Mouse (Mus musculus): ENCODE measurements around the gene Zfp618. TPM values are rescaled to one million over a fixed set of nuclear protein-coding genes. Genes with fewer than 3 reads are reported as not detected.
A peak's percentile ranks its signal among the peaks of the same experiment; 100 is the strongest.

Zfp618 gene
- polyA plus RNA-seq, 1 experiment = 12.3 TPM

DNA sequence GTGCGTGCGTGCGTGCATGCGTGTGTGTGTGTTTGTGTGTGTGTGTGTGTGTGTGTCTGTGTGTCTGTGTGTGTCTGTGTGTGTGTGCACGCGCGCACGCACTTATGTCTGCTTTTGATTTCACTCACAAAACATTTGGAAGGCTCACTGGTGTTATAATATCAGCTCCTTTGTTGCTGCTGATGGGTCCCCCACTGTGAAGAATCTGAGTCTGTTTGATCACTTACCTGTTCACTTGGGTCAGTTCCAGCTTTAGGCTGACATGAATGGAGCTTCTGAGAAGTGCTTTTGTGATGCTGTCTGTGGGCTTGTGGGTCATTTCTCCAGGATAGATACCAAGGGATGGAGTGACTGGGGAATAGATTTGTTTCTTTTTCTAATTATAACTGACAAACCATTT lies 140.3 kb downstream of the Zfp618 start:
- no peaks in the 10 kb centered on the region for H3K4me1 ChIP-seq (ENCODE audit: control insufficient read depth, insufficient read depth, low read length)

DNA sequence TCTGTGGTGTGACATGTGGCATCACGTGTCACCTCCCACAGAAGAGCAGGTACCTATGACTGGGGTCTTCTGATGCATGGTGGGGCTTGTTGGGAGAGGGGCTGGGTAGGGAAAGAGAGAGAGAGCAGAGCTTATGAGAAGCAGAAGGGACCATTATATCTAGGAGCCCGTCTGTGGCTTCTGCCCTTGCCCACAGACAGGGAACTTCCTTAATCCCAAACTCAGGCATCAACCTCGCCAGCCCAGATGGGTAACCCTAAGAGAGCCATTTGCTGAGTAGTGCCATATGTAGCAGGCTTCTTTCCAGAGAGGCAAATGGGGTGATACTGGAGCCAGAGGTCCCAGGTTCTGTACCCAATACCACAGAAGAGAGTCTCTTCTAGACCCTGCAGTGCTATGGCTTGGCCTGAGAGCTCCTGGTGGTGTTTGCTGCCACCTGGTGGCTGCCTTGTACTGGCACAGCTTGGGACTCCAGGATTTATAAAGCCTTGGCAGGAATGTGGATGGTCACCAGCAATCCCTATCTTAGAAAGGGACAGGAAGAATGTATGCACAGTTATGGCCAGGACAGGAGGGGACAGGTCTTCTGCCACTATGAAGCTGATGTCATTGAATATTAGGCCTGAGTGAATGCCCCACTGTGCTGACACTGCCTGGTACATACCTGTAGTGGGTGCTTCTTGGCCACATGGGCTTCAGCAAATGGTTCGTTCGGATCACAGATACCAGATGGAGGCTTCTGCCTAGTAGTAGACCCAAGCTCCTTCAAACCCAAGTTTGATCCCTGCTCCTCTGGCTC lies 153.5 kb downstream of the Zfp618 start:
- TF ChIP-seq CTCF (IDR thresholded peaks at IDR 0.05; ENCODE audit: borderline replicate concordance, insufficient read depth, low read length) = peak; percentile 87
- TF ChIP-seq POLR2A (IDR thresholded peaks at IDR 0.05; ENCODE audit: low read depth, low read length) = no peak
- H3K4me3 ChIP-seq (ENCODE audit: insufficient read depth, low read length) = no peak overlapping the region
- H3K27ac ChIP-seq (ENCODE audit: insufficient read depth, low read length) = no peak overlapping the region
- no peaks in the 10 kb centered on the region for H3K4me1 ChIP-seq (ENCODE audit: control insufficient read depth, insufficient read depth, low read length)

More for the DNA sequence above, 140.3 kb downstream of the Zfp618 start:
- no peak overlapping the region for H3K4me3 ChIP-seq (ENCODE audit: insufficient read depth, low read length)
- H3K27ac ChIP-seq (ENCODE audit: insufficient read depth, low read length) = no peak overlapping the region
- TF ChIP-seq CTCF (IDR thresholded peaks at IDR 0.05; ENCODE audit: borderline replicate concordance, insufficient read depth, low read length) (no peak), POLR2A (IDR thresholded peaks at IDR 0.05; ENCODE audit: low read depth, low read length) (no peak)

DNA sequence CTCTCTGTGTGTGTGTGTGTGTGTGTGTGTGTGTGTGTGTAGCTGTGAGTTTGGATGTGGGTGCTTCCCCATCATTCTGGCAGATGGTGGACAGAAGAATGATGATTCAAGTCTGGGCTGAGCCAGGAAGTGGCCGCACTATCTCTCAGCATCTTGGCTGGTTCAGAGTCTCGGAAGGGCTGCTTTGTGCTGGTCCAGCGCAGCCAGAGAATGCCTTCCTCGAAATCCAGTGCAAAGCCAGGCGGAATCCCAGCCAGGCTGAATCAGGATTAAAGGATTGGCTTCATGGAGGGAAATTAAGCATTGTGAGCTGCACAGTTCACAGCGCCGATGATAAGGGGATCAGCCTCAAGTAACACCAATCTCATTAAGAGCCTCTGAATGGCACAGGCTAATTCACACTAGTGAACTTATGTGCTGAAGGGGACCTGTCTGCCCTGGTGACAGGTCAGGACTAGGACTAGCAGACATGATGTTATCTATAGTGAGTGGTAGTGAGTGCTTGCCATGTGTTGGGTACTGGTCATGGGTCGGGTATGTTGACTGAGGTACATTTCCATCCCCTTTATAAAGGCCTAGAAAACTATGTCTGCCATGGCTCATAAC lies 159.6 kb downstream of the Zfp618 start:
- Histone ChIP-seq H3K27ac (ENCODE audit: insufficient read depth, low read length) (no peak overlapping the region), H3K4me1 (ENCODE audit: control insufficient read depth, insufficient read depth, low read length) (no peaks in the 10 kb centered on the region), H3K4me3 (ENCODE audit: insufficient read depth, low read length) (no peak overlapping the region)
- no peak for TF ChIP-seq CTCF (IDR thresholded peaks at IDR 0.05; ENCODE audit: borderline replicate concordance, insufficient read depth, low read length)
- TF ChIP-seq POLR2A (IDR thresholded peaks at IDR 0.05; ENCODE audit: low read depth, low read length) = no peak

DNA sequence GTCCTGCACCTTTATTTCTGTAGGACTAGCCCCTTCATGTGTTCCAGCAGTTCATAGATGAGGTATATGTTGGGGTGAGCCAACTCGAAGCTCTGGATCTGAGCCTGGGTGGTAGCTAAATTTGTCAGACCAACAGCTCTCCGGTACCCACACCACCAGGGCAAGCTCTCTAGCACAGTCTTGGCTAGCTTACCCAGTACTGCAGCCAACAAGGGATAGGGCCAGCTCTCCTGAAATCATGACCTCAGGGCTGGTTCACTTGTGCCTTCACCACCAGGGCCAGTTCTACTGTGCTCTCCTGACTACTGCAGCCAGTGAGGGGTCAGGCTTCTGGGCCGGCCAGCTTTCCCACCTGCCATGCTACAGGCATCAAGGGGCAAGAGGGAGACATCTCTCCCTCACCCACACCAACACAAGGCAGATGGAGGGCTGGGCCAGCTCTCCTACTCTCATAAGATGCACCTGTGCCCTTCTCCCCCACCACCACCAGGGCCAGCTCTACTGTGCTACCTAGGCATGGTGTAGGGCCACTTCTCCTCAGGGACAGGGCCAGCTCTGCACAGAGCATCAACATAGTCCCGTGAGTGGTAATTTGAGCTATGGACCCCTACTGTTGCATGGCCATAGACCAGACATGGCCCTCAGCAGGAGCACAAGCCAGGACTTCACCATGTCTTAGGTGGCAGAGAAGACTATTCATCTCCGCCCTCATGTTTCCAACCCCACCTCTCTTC lies 164.7 kb downstream of the Zfp618 start:
- H3K4me1 ChIP-seq (ENCODE audit: control insufficient read depth, insufficient read depth, low read length) = no peaks in the 10 kb centered on the region
- H3K4me3 ChIP-seq (ENCODE audit: insufficient read depth, low read length) = no peak overlapping the region
- no peak overlapping the region for H3K27ac ChIP-seq (ENCODE audit: insufficient read depth, low read length)
- TF ChIP-seq CTCF (IDR thresholded peaks at IDR 0.05; ENCODE audit: borderline replicate concordance, insufficient read depth, low read length) = no peak
- no peak for TF ChIP-seq POLR2A (IDR thresholded peaks at IDR 0.05; ENCODE audit: low read depth, low read length)

GRCm38 (mm10) chr4:63147268-63147667 lies 181.9 kb downstream of the Zfp618 start:
- Histone ChIP-seq H3K4me1 (ENCODE audit: control insufficient read depth, insufficient read depth, low read length) (no peaks in the 10 kb centered on the region), H3K27ac (ENCODE audit: insufficient read depth, low read length) (no peak overlapping the region), H3K4me3 (ENCODE audit: insufficient read depth, low read length) (no peak overlapping the region)
- TF ChIP-seq CTCF (IDR thresholded peaks at IDR 0.05; ENCODE audit: borderline replicate concordance, insufficient read depth, low read length) (no peak), POLR2A (IDR thresholded peaks at IDR 0.05; ENCODE audit: low read depth, low read length) (no peak)

- TF ChIP-seq CTCF (IDR thresholded peaks at IDR 0.05; ENCODE audit: borderline replicate concordance, insufficient read depth, low read length) (no peak), POLR2A (IDR thresholded peaks at IDR 0.05; ENCODE audit: low read depth, low read length) (no peak)
- H3K4me3 ChIP-seq (ENCODE audit: insufficient read depth, low read length) = no peak overlapping the region
- H3K4me1 ChIP-seq (ENCODE audit: control insufficient read depth, insufficient read depth, low read length) = 0 out of 2 replicates have a peak, but pooled peaks cover 2% of the 10 kb centered on the region
- H3K27ac ChIP-seq (ENCODE audit: insufficient read depth, low read length) = no peak overlapping the region
These were observed 185.8 kb downstream of the Zfp618 start for GRCm38 (mm10) chr4:63151127-63151526.

GRCm38 (mm10) chr4:63154028-63154427 lies 188.7 kb downstream of the Zfp618 start:
- Histone ChIP-seq H3K4me3 (ENCODE audit: insufficient read depth, low read length) (no peak overlapping the region), H3K27ac (ENCODE audit: insufficient read depth, low read length) (no peak overlapping the region), H3K4me1 (ENCODE audit: control insufficient read depth, insufficient read depth, low read length) (0 out of 2 replicates have a peak, but pooled peaks cover 2% of the 10 kb centered on the region)
- no peak for TF ChIP-seq CTCF (IDR thresholded peaks at IDR 0.05; ENCODE audit: borderline replicate concordance, insufficient read depth, low read length)
- TF ChIP-seq POLR2A (IDR thresholded peaks at IDR 0.05; ENCODE audit: low read depth, low read length) = no peak

DNA sequence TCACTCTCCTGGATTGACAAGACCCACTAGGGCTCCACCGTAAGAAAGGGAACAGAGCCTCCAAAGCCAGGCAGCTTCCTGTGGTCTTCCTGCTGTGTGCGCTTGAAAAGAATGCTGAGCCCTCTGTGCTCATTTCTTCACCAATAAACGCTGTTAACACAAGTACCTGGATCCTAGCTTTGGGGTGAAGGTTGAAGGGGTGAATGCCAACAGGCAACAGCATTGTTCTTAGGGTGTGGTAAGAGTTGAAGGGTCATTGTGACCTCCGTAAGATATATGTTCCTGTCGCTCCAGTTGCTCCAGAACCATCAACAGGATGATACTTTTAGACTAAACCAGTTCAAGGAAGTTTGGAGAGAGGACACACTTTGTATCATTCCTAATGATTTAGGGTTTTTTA lies 189.3 kb downstream of the Zfp618 start, which contains the start of gene Ambp:
Gene Ambp (minus strand): TSS at position 101 of the 400 bp plus-strand sequence.
- TF ChIP-seq POLR2A (IDR thresholded peaks at IDR 0.05; ENCODE audit: low read depth, low read length) (no peak), CTCF (IDR thresholded peaks at IDR 0.05; ENCODE audit: borderline replicate concordance, insufficient read depth, low read length) (no peak)
- H3K4me1 ChIP-seq (ENCODE audit: control insufficient read depth, insufficient read depth, low read length) = 0 out of 2 replicates have a peak, but pooled peaks cover 2% of the 10 kb centered on the region
- no peak within 1 kb of the TSS for H3K4me3 ChIP-seq (ENCODE audit: insufficient read depth, low read length)
- H3K27ac ChIP-seq (ENCODE audit: insufficient read depth, low read length) = no peak within 1 kb of the TSS

DNA sequence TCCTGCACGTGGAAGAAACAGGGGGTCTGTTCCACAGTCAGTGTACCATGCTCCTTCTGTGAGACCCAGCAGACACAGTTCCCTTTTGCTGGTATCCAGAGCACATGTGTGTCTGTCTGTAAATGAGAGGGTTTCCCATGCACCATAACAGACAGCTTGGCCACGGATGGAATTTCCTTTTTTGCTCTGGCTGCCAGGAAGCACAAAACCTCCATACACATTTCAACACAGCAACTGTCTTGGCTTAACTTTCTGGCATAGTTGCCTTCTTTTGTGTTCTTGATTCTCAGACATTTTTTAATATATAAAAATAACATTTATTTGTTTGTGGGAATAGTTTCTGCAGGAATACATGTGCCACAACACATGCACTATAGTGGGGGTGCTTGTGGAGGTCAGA lies 190.2 kb downstream of the Zfp618 start:
- H3K4me3 ChIP-seq (ENCODE audit: insufficient read depth, low read length) = no peak overlapping the region
- TF ChIP-seq POLR2A (IDR thresholded peaks at IDR 0.05; ENCODE audit: low read depth, low read length) = no peak
- TF ChIP-seq CTCF (IDR thresholded peaks at IDR 0.05; ENCODE audit: borderline replicate concordance, insufficient read depth, low read length) = no peak
- H3K4me1 ChIP-seq (ENCODE audit: control insufficient read depth, insufficient read depth, low read length) = 0 out of 2 replicates have a peak, but pooled peaks cover 2% of the 10 kb centered on the region
- no peak overlapping the region for H3K27ac ChIP-seq (ENCODE audit: insufficient read depth, low read length)

Measured in embryonic fibroblast, embryonic 13.5 days (primary cell).